Mouse (Mus musculus) cerebellum, adult 8-10 months (tissue): ENCODE data around the gene Atraid.
"Not testable (repeated sequence)": the region's sequence is repeated elsewhere in the genome, so short reads cannot be mapped to it uniquely, and the experiment has no call there.

ENCODE experiments used
- DNase-seq: peaks from one replicate; pipeline ENCODE4 v3.0.0; 2022

Atraid gene

GRCm38 (mm10) chr5:31047848-31048762 lies at the start of gene Atraid:
Atraid (plus strand) TSS chr5:31048312.
- DNase-seq: peak; percentile 99

- no peak for DNase-seq
Observed at GRCm38 (mm10) chr5:30999324-30999723, 48.8 kb upstream of the Atraid start.

- DNase-seq: no peak
Observed at GRCm38 (mm10) chr5:31000122-31000521, 48.0 kb upstream of the Atraid start.

GRCm38 (mm10) chr5:31000993-31001392 lies 47.1 kb upstream of the Atraid start:
- DNase-seq: no peak

GRCm38 (mm10) chr5:31001560-31001959 lies 46.6 kb upstream of the Atraid start:
- DNase-seq: no peak

- peak; percentile 90 for DNase-seq
Observed at GRCm38 (mm10) chr5:31004184-31004583, 43.9 kb upstream of the Atraid start.

GRCm38 (mm10) chr5:31012737-31013136 lies 35.4 kb upstream of the Atraid start:
- DNase-seq: no peak

- DNase-seq: no peak
Observed at GRCm38 (mm10) chr5:31015913-31016312, 32.2 kb upstream of the Atraid start.

GRCm38 (mm10) chr5:31021790-31022189 lies 26.3 kb upstream of the Atraid start:
- not testable (repeated sequence) for DNase-seq

GRCm38 (mm10) chr5:31022690-31023089 lies 25.4 kb upstream of the Atraid start:
- no peak for DNase-seq

GRCm38 (mm10) chr5:31023254-31023653 lies 24.9 kb upstream of the Atraid start:
- DNase-seq: no peak

GRCm38 (mm10) chr5:31024641-31025040 lies 23.5 kb upstream of the Atraid start:
- no peak for DNase-seq

GRCm38 (mm10) chr5:31030926-31031325 lies 17.2 kb upstream of the Atraid start:
- DNase-seq: no peak

GRCm38 (mm10) chr5:31031508-31031907 lies 16.6 kb upstream of the Atraid start:
- DNase-seq: no peak

- DNase-seq: no peak
Observed at GRCm38 (mm10) chr5:31034669-31035068, 13.4 kb upstream of the Atraid start.

- not testable (repeated sequence) for DNase-seq
Observed at GRCm38 (mm10) chr5:31036556-31036955, 11.6 kb upstream of the Atraid start.

GRCm38 (mm10) chr5:31038171-31038845 lies 9.8 kb upstream of the Atraid start:
- no peak for DNase-seq

- no peak for DNase-seq
Observed at GRCm38 (mm10) chr5:31046416-31046815, 1.7 kb upstream of the Atraid start.

GRCm38 (mm10) chr5:31047074-31047473 lies 1.0 kb upstream of the Atraid start:
- no peak for DNase-seq

GRCm38 (mm10) chr5:31048763-31049641 lies 890 bp downstream of the Atraid start, which contains the start of gene Slc5a6:
Slc5a6 (minus strand) TSS chr5:31048924.
- peak; percentile 43 for DNase-seq

GRCm38 (mm10) chr5:31050427-31050826 lies 2.3 kb downstream of the Atraid start:
- no peak for DNase-seq

GRCm38 (mm10) chr5:31053728-31054127 lies 5.6 kb downstream of the Atraid start:
- DNase-seq: not testable (repeated sequence)
